Mouse (Mus musculus): ENCODE results near the gene Cdc14b. TPM values are rescaled to one million over a fixed set of nuclear protein-coding genes. Genes with fewer than 3 reads are reported as not detected.

Gene Cdc14b
- polyA plus RNA-seq, 1 experiment from 2014 or later: 21.0 TPM

- H3K27ac ChIP-seq (replicated peaks in 1 of 2; ENCODE audit: control insufficient read depth in 1 of 2, insufficient read depth in 1 of 2, low read depth in 2 of 2, low read length in 2 of 2): peak overlapping the region in 1 of 2 experiments; percentile 7; a peak in 1 of 4 replicates
- peaks cover 6 to 37% of the 10 kb centered on the region in 2 experiments; a peak in 3 of 4 replicates for H3K4me1 ChIP-seq (ENCODE audit: control insufficient read depth in 2 of 2, insufficient read depth in 2 of 2, low read length in 2 of 2)
- H3K9ac ChIP-seq (ENCODE audit: low read length): peak overlapping the region; percentile 8; the same call in 1 of the 2 replicates
- ATAC-seq (ENCODE audit: insufficient number of reproducible peaks, insufficient read depth, low FRiP score, low read depth): no peak
- 24% methylated on average over 5 of the region's 5 CpGs for WGBS
- H3K36me3 ChIP-seq (ENCODE audit: control insufficient read depth, insufficient read depth, low read length): peaks cover 3% of the 10 kb centered on the region
- peak overlapping the region in 1 of 2 experiments; percentile 91; a peak in 1 of 4 replicates for H3K4me3 ChIP-seq (ENCODE audit: control insufficient read depth in 1 of 2, insufficient read depth in 1 of 2, low read depth in 1 of 2, low read length in 2 of 2)
- H3K4me2 ChIP-seq (ENCODE audit: low read length): peak overlapping the region; percentile 94
- H3K9me3 ChIP-seq (ENCODE audit: control insufficient read depth, low read length): no peaks in the 10 kb centered on the region
- H3K27me3 ChIP-seq (ENCODE audit: control insufficient read depth, insufficient read depth, low read length): no peaks in the 10 kb centered on the region
These were observed 125.0 kb downstream of the Cdc14b start for GRCm38 (mm10) chr13:64150121-64150520.

Other genes with a start within 250 kb of the Cdc14b start
- not detected in 2 replicates for gene Hsd17b3, start 186.1 kb downstream of the Cdc14b start, polyA plus RNA-seq (2014; fragmentation: Nextera tagmentation; extraction: Ambion mirVana)
- gene Slc35d2, start 145.9 kb downstream of the Cdc14b start, polyA plus RNA-seq (2014; fragmentation: Nextera tagmentation; extraction: Ambion mirVana): 6.1 and 7.7 TPM in 2 replicates
- gene Zfp367, start 122.1 kb downstream of the Cdc14b start, polyA plus RNA-seq (2014; fragmentation: Nextera tagmentation; extraction: Ambion mirVana): 28.1 and 30.2 TPM in 2 replicates
- 70.9 and 72.4 TPM in 2 replicates for gene Habp4, start 113.5 kb downstream of the Cdc14b start, polyA plus RNA-seq (2014; fragmentation: Nextera tagmentation; extraction: Ambion mirVana)
- 72.1 and 78.3 TPM in 2 replicates for gene Aaed1, start 37.4 kb upstream of the Cdc14b start, polyA plus RNA-seq (2014; fragmentation: Nextera tagmentation; extraction: Ambion mirVana)
- 284 and 288 TPM in 2 replicates for gene Ctsl, start 95.6 kb upstream of the Cdc14b start, polyA plus RNA-seq (2014; fragmentation: Nextera tagmentation; extraction: Ambion mirVana)
- 4.4 and 6.2 TPM in 2 replicates for gene Cdk20, start 157.0 kb upstream of the Cdc14b start, polyA plus RNA-seq (2014; fragmentation: Nextera tagmentation; extraction: Ambion mirVana)
- gene Fam240b, start 222.5 kb upstream of the Cdc14b start, polyA plus RNA-seq (2014; fragmentation: Nextera tagmentation; extraction: Ambion mirVana): not detected in 2 replicates